Mouse (Mus musculus) c-Kit-positive CD71-negative TER-119-negative erythroid progenitor cells, embryonic 14.5 days (primary cell): ENCODE measurements around the gene Dnajc15.
A peak's percentile ranks its signal among the peaks of the same experiment; 100 is the strongest.
"Not testable (repeated sequence)": the region's sequence is repeated elsewhere in the genome, so short reads cannot be mapped to it uniquely, and the experiment has no call there.

ENCODE experiments used
- DNase-seq: peaks from one replicate; pipeline ENCODE4 v3.0.0-alpha.2; 2013; ENCODE audit warnings: low read depth

The Dnajc15 gene

DNA sequence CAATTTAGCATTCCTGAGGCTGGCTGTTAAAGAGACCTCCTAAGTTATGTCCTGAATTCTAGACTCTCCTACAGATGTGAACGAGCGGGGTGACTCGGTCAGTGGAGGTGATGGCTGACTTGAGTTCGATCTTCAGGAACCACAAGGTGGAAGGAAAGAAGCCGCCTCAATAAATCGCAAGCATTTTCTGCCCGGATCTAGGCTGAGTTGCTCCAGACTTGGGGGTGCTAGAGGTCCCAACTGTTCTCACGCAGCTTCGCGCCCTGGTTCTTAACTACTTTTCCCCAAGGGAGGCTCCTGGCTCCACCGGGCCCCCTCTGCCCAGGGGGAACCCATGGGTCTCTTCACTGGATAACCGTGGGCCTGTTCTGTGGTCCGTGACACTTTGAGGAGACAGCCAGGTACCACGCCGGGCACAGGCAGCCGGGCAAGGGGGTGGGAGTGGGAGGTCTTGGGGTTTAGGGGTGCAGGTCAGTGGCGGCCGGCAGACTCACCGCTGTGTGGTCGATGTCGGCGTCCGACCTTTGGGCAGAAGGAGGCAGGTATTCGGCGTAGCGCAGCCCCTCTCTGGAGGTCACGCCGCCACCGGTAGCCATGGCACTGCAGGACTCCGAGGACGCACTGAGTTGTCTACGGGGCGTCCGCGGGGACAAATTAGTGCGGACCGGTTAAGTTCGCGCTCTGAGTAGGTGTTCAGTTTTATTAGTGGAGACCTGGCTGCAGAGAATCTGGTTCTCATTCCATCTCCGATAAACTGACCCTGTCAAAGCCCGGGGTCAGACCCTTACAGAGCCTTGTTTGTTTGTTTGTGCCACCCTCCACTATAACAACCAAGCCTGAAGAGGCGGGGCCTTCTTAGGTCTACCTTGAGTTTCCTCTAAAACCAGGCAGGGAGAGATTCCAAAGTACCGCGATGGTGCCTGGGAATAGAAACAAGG lies at the start of gene Dnajc15:
TSS of gene Dnajc15 (minus strand) at position 822 of the 938 bp plus-strand sequence.
- DNase-seq: peak; percentile 75

GRCm38 (mm10) chr14:77923076-77923865 lies 48.3 kb upstream of the Dnajc15 start:
- DNase-seq: no peak

GRCm38 (mm10) chr14:77921641-77922040 lies 46.7 kb upstream of the Dnajc15 start:
- DNase-seq: no peak

GRCm38 (mm10) chr14:77915776-77916175 lies 40.9 kb upstream of the Dnajc15 start:
- DNase-seq: no peak

DNA sequence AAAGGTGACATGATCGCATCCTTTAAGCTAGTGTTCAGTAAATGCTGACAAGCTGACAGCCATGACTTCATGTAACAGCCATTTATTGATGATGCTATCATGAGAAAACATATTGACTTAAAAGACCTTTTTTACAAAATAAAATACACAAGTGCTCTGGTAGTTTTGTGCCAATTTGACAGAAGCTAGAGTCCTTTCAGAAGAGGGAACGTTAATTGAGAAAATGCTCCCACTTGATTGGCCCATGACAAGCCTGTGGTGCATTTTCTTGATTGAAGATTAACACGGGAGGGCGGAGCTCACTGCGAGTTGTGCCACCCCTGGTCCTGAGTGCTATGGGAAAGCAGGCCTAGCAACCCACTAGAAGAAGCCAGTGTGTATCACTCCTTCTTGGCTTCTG lies 31.7 kb upstream of the Dnajc15 start:
- no peak for DNase-seq

GRCm38 (mm10) chr14:77905466-77905865 lies 30.5 kb upstream of the Dnajc15 start:
- no peak for DNase-seq

GRCm38 (mm10) chr14:77904171-77904762 lies 29.3 kb upstream of the Dnajc15 start, which contains the start of gene Epsti1:
Gene Epsti1, plus strand, starts transcription at chr14:77904239.
- DNase-seq: peak; percentile 32

GRCm38 (mm10) chr14:77902541-77902940 lies 27.6 kb upstream of the Dnajc15 start:
- DNase-seq: no peak

- DNase-seq: no peak
These were observed 21.0 kb upstream of the Dnajc15 start for GRCm38 (mm10) chr14:77895951-77896350.

- DNase-seq: no peak
These were observed 15.0 kb upstream of the Dnajc15 start for GRCm38 (mm10) chr14:77889911-77890310.

GRCm38 (mm10) chr14:77886941-77887340 lies 12.0 kb upstream of the Dnajc15 start:
- no peak for DNase-seq

- DNase-seq: no peak
These were observed 11.5 kb upstream of the Dnajc15 start for GRCm38 (mm10) chr14:77886376-77886775.

- DNase-seq: no peak
These were observed 7.7 kb upstream of the Dnajc15 start for GRCm38 (mm10) chr14:77882669-77883068.

GRCm38 (mm10) chr14:77881998-77882397 lies 7.1 kb upstream of the Dnajc15 start:
- no peak for DNase-seq

DNA sequence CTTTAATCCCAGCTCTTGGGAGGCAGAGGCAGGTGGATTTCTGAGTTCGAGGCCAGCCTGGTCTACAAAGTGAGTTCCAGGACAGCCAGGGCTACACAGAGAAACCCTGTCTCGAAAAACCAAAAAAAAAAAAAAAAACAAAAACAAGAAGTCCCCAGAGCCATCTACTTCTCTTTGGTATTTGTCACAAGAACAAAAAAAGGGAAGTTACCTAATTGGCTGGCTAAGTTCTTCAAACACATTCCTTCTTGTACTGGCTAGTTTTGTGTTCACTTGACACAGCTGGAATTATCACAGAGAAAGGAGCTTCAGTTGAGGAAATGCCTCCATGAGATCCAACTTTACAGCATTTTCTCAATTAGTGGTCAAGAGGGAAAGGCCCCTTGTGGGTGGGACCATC lies 3.0 kb upstream of the Dnajc15 start:
- DNase-seq: not testable (repeated sequence)

- no peak for DNase-seq
These were observed 1.3 kb upstream of the Dnajc15 start for GRCm38 (mm10) chr14:77876199-77876598.

- DNase-seq: no peak
These were observed 3.4 kb downstream of the Dnajc15 start for GRCm38 (mm10) chr14:77871380-77871975.

DNA sequence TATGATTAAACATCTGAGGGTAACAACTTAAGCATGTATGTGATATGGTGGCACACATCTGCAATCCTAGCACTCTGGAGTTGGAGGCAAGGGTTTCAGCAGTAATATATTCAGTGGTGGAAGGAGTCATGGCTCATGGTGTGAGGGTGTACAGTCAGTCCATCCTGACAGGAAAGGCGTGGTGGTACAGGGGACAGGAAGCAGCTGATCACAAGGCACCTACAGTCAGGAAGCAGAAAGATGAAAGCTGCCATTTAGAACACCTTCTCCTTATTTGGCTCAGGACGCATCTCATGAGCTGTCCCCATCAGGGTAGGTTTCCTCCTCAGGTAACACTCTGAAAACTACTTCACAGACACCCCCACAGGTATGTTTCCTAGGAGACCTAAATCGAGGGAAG lies 4.0 kb downstream of the Dnajc15 start:
- no peak for DNase-seq

- DNase-seq: no peak
These were observed 7.3 kb downstream of the Dnajc15 start for GRCm38 (mm10) chr14:77867601-77868000.

DNA sequence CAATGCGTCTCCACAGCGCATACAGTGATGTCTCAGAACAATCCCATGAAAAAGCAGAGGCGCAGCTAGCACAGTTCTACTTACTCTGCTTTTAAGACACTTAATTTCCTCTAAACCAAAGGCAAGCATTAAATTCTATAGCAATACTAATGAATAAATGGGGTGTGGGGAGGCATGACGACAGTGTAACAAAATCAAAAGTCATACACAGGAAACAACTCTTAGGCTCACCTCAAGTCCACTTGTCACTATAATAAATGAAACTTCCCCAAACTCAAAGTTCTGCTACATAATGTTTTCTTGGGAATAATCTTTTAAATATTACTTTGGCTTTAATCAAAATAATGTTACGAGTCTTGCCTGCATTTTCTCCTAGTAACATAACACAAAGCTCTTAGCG lies 10.4 kb downstream of the Dnajc15 start:
- DNase-seq: no peak

DNA sequence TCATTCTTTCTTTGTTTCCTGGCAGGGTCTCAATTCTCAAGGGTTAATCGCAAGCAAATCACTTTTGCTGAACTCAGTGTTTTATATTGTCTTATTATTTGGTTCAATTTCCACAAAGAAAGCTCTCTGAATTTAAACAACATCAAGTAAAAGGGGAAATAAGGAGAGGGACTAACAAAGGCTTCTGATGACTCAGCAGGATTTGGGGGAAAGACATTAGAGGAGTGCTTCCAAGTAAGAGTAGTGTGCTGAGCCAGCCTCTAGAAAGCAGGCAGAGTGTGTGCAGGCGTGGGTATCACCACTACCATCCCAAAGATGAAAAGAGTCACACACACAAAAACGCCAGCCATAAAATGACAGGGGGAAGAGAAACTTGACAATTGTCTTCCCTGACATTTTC lies 10.9 kb downstream of the Dnajc15 start:
- no peak for DNase-seq
